Mouse (Mus musculus): ENCODE results near the gene Anapc10. TPM values are rescaled to one million over a fixed set of nuclear protein-coding genes. Genes with fewer than 3 reads are reported as not detected.

The Anapc10 gene
- total RNA-seq, 2 experiments from 2014 or later, result 9.6 to 10.9 TPM

Other genes with a start within 250 kb of the Anapc10 start
- gene Otud4, start 72.2 kb upstream of the Anapc10 start, total RNA-seq (2021), result 10 to 100 TPM; 51.7 to 51.9 TPM
- gene Abce1, start 80 bp upstream of the Anapc10 start, total RNA-seq (2021), result 10 to 100 TPM; 80.0 to 92.9 TPM

All from adrenal gland, postnatal 36 days (tissue).